In genomic region chr8:89239626-89240025, GRCm38 (mm10) we compare ENCODE assay signal across 25 mouse cellular contexts.
DNase-seq lines count a peak whose midpoint lies in the region; ATAC-seq and TF ChIP-seq lines count a peak whose summit lies in the region.
"Had no signal": no experiment of that assay in that cellular context is flagged by ENCODE, and none has a peak within 500 bp of the region (broad histone marks: within the 10 kb centered on the region; RNA-seq: fewer than 3 reads in every experiment).

No protein-coding gene starts in this region.

- no peak overlapping the region for H3K4me3 ChIP-seq in kidney, embryonic 14.5 days (ENCODE audit: low read length)
- H3K4me3 ChIP-seq: forebrain, embryonic 13.5 days; hindbrain, embryonic 10.5 days; hindbrain, embryonic 15.5 days; limb, embryonic 10.5 days; limb, embryonic 15.5 days; liver, embryonic 15.5 days; midbrain, embryonic 15.5 days; stomach, embryonic 15.5 days had no signal

- H3K9ac ChIP-seq in kidney, embryonic 14.5 days (ENCODE audit: low read depth, low read length): no peak overlapping the region
- H3K9ac ChIP-seq: forebrain, embryonic 13.5 days; hindbrain, embryonic 15.5 days; limb, embryonic 15.5 days; liver, embryonic 15.5 days; lung, embryonic 14.5 days; midbrain, embryonic 15.5 days; stomach, embryonic 15.5 days had no signal

- H3K36me3 ChIP-seq in kidney, embryonic 14.5 days (ENCODE audit: control insufficient read depth, insufficient read depth, low read length): no peaks in the 10 kb centered on the region
- H3K36me3 ChIP-seq: hindbrain, embryonic 10.5 days; hindbrain, embryonic 15.5 days; limb, embryonic 10.5 days; limb, embryonic 15.5 days; liver, embryonic 15.5 days; midbrain, embryonic 15.5 days; stomach, embryonic 15.5 days had no signal

- no peak overlapping the region for H3K27ac ChIP-seq in kidney, embryonic 14.5 days (ENCODE audit: low read depth, low read length)
- H3K27ac ChIP-seq: forebrain, embryonic 13.5 days; hindbrain, embryonic 10.5 days; hindbrain, embryonic 15.5 days; kidney, postnatal 0 days; limb, embryonic 10.5 days; limb, embryonic 15.5 days; liver, embryonic 15.5 days; midbrain, embryonic 15.5 days; stomach, embryonic 15.5 days had no signal

- DNase-seq in cerebellum, postnatal 25 days: peak; percentile 10 to 48
- no peak for DNase-seq in cerebellum, adult 9-10 months
- DNase-seq in kidney, adult 8-10 months: peak; percentile 19 to 34
- peak; percentile 41 for DNase-seq in brain, embryonic 14.5 days (ENCODE audit: low read depth)
- DNase-seq in kidney, postnatal 14 days: peak; percentile 14
- DNase-seq in thymus, adult 18-20 months: no peak
- DNase-seq: adrenal gland, adult 8-10 months; B cell, adult 2 months; gastrocnemius, postnatal 10 days; heart, postnatal 14 days; lung, embryonic 14.5 days; lung, postnatal 14 days; right cerebral cortex, postnatal 25 days; thymus, postnatal 14 days had no signal

- no peaks in the 10 kb centered on the region; the same call in 1 of the 2 replicates for H3K27me3 ChIP-seq in kidney, embryonic 14.5 days (ENCODE audit: control insufficient read depth, insufficient read depth, low read length)

- TF ChIP-seq POLR2A in brain, embryonic 14.5 days (IDR thresholded peaks at IDR 0.05; ENCODE audit: borderline replicate concordance, extremely low read depth, insufficient read depth, insufficient read length, poor library complexity, severe bottlenecking): no peak

- no peak for TF ChIP-seq CTCF in brain, embryonic 14.5 days (IDR thresholded peaks at IDR 0.05; ENCODE audit: borderline replicate concordance, extremely low read depth, insufficient read depth, insufficient read length)

- no peak overlapping the region for H3K4me2 ChIP-seq in kidney, embryonic 14.5 days (replicated peaks; ENCODE audit: low read depth, low read length)
- H3K4me2 ChIP-seq: forebrain, embryonic 13.5 days; hindbrain, embryonic 15.5 days; limb, embryonic 15.5 days; liver, embryonic 15.5 days; lung, embryonic 14.5 days; midbrain, embryonic 15.5 days; stomach, embryonic 15.5 days had no signal

- H3K4me1 ChIP-seq in kidney, embryonic 14.5 days (ENCODE audit: control insufficient read depth, insufficient read depth, low read length): no peaks in the 10 kb centered on the region
- H3K4me1 ChIP-seq: hindbrain, embryonic 15.5 days; limb, embryonic 15.5 days; liver, embryonic 15.5 days; stomach, embryonic 15.5 days had no signal

- ATAC-seq in kidney, embryonic 14.5 days (ENCODE audit: low FRiP score, low TSS enrichment): no peak
- ATAC-seq: forebrain, embryonic 13.5 days; inflammation-experienced regulatory T-cells, adult 6 months; midbrain, embryonic 15.5 days had no signal

- 92% methylated on average over 2 of the region's 2 CpGs for WGBS in kidney, embryonic 14.5 days

- H3K9me3 ChIP-seq in kidney, embryonic 14.5 days (ENCODE audit: control insufficient read depth, low read length): no peaks in the 10 kb centered on the region
- H3K9me3 ChIP-seq: forebrain, embryonic 13.5 days; hindbrain, embryonic 10.5 days; hindbrain, embryonic 15.5 days; limb, embryonic 10.5 days; limb, embryonic 15.5 days; liver, embryonic 15.5 days; midbrain, embryonic 15.5 days; stomach, embryonic 15.5 days had no signal

Comparison
In these comparisons a context has a peak if more than half of its experiments do, and no peak if none do; other contexts are left out.
1. DNase-seq: peak in cerebellum, postnatal 25 days (2 of 2), kidney, adult 8-10 months (2 of 2), brain, embryonic 14.5 days (single experiment) and kidney, postnatal 14 days (single experiment); none in cerebellum, adult 9-10 months (single experiment) and thymus, adult 18-20 months (0 of 2).